Mouse (Mus musculus) MEL (cell line): Measurements from ENCODE around the gene Aldh16a1. TPM values are rescaled to one million over a fixed set of nuclear protein-coding genes. Genes with fewer than 3 reads are reported as not detected.

ENCODE experiments used
- DNase-seq: peaks from one replicate; pipeline ENCODE4 v3.0.0; 2011; ENCODE audit warnings: low read depth, low spot score
- H3K27ac ChIP-seq: 2 replicates; pipeline ENCODE4 v1.5.1; 2012; ENCODE audit warnings: low read depth, mild to moderate bottlenecking, control low read depth, low read length, moderate library complexity; ENCODE audit not compliant: control insufficient read depth
- H3K27me3 ChIP-seq, 2 experiments: fragments of 150-350 bp in 1 of 2; sonication (generic) in 1 of 2; 2 replicates each; pipeline ENCODE4 v1.6.1; 2012; ENCODE audit warnings: low read length in 2 of 2, mild to moderate bottlenecking in 2 of 2, improper control_type of control experiment in 1 of 2, moderate library complexity in 1 of 2; ENCODE audit not compliant: insufficient read depth in 2 of 2, control insufficient read depth in 1 of 2
- H3K36me3 ChIP-seq, 2 experiments: 2 replicates each; pipeline ENCODE4 v1.6.1; 2012 to 2014; ENCODE audit warnings: low read length in 2 of 2, improper control_type of control experiment in 1 of 2, inconsistent platforms in 1 of 2, mild to moderate bottlenecking in 1 of 2; ENCODE audit not compliant: insufficient read depth in 2 of 2, control insufficient read depth in 1 of 2
- H3K4me1 ChIP-seq, 2 experiments: fragments of 150-350 bp in 1 of 2; sonication (generic) in 1 of 2; 2 replicates each; pipeline ENCODE4 v1.6.1; 2012; ENCODE audit warnings: low read length in 2 of 2, improper control_type of control experiment in 1 of 2, mild to moderate bottlenecking in 1 of 2; ENCODE audit not compliant: insufficient read depth in 2 of 2, control insufficient read depth in 1 of 2
- H3K4me3 ChIP-seq, 2 experiments: fragments of 150-350 bp in 1 of 2; sonication (generic) in 1 of 2; 2 replicates each; pipeline ENCODE4 v1.5.1; 2012; ENCODE audit warnings: low read depth in 2 of 2, low read length in 2 of 2, mild to moderate bottlenecking in 2 of 2, moderate library complexity in 2 of 2, control low read depth in 1 of 2, improper control_type of control experiment in 1 of 2; ENCODE audit not compliant: control insufficient read depth in 1 of 2, insufficient read depth in 1 of 2
- H3K79me2 ChIP-seq: 2 replicates; pipeline ENCODE4 v1.6.1; 2012; ENCODE audit warnings: mild to moderate bottlenecking, low read length, moderate library complexity; ENCODE audit not compliant: control insufficient read depth, poor library complexity, insufficient read depth
- H3K9ac ChIP-seq: 2 replicates; pipeline ENCODE4 v1.6.1; 2012; ENCODE audit warnings: low read depth, mild to moderate bottlenecking, control low read depth, low read length, moderate library complexity; ENCODE audit not compliant: control insufficient read depth, poor library complexity, severe bottlenecking
- H3K9me3 ChIP-seq: fragments of 150-350 bp; sonication (generic); replicated peaks from 2 replicates; pipeline ENCODE4 v1.6.1; 2012; ENCODE audit warnings: mild to moderate bottlenecking, low read length, improper control_type of control experiment, moderate library complexity; ENCODE audit not compliant: insufficient read depth
- BHLHE40 ChIP-seq: IDR thresholded peaks from 2 replicates; pipeline ENCODE4 v1.6.1; 2012; ENCODE audit warnings: low read depth, mild to moderate bottlenecking, inconsistent platforms, low read length, improper control_type of control experiment, borderline replicate concordance
- EP300 ChIP-seq, 2 experiments: IDR thresholded peaks; 2 replicates each; pipeline ENCODE4 v1.6.1; 2011; ENCODE audit warnings: improper control_type of control experiment in 2 of 2, low read length in 2 of 2, low read depth in 1 of 2, mild to moderate bottlenecking in 1 of 2
- KAT2A ChIP-seq: conservative IDR thresholded peaks from 2 replicates; pipeline ENCODE4 v1.6.1; 2012; ENCODE audit warnings: low read depth, low read length, improper control_type of control experiment, inconsistent platforms
- MAFK ChIP-seq: IDR thresholded peaks from 2 replicates; pipeline ENCODE4 v1.6.1; 2011; ENCODE audit warnings: low read depth, mild to moderate bottlenecking, low read length, improper control_type of control experiment, borderline replicate concordance
- MAZ ChIP-seq: IDR thresholded peaks from 2 replicates; pipeline ENCODE4 v1.6.1; 2012; ENCODE audit warnings: low read depth, mild to moderate bottlenecking, inconsistent platforms, low read length, improper control_type of control experiment
- MEF2A ChIP-seq: IDR thresholded peaks from 2 replicates; pipeline ENCODE4 v1.6.1; 2014; ENCODE audit warnings: low read depth, mild to moderate bottlenecking, inconsistent platforms, low read length, improper control_type of control experiment; ENCODE audit not compliant: poor library complexity, insufficient replicate concordance, severe bottlenecking; ENCODE audit errors: extremely low read depth
- POLR2A ChIP-seq, 2 experiments: IDR thresholded peaks; 2 replicates each; pipeline ENCODE4 v1.6.1; 2011 to 2012; ENCODE audit warnings: low read length in 2 of 2, mild to moderate bottlenecking in 2 of 2, control low read depth in 1 of 2, improper control_type of control experiment in 1 of 2, low read depth in 1 of 2, moderate library complexity in 1 of 2; ENCODE audit not compliant: control insufficient read depth in 1 of 2, insufficient read depth in 1 of 2, poor library complexity in 1 of 2
- POLR2AphosphoS2 ChIP-seq: IDR thresholded peaks from 2 replicates; pipeline ENCODE4 v1.6.1; 2011; ENCODE audit warnings: low read length, improper control_type of control experiment
- RCOR1 ChIP-seq: IDR thresholded peaks from 2 replicates; pipeline ENCODE4 v1.6.1; 2012; ENCODE audit warnings: low read depth, mild to moderate bottlenecking, inconsistent platforms, low read length, improper control_type of control experiment
- SMC3 ChIP-seq: IDR thresholded peaks from 2 replicates; pipeline ENCODE4 v1.6.1; 2011; ENCODE audit warnings: low read depth, low read length, improper control_type of control experiment
- TCF12 ChIP-seq: IDR thresholded peaks from 2 replicates; pipeline ENCODE4 v1.6.1; 2014; ENCODE audit warnings: low read depth, mild to moderate bottlenecking, inconsistent platforms, low read length, improper control_type of control experiment, moderate library complexity
- USF2 ChIP-seq, 2 experiments: IDR thresholded peaks; 2 replicates each; pipeline ENCODE4 v1.6.1; 2011 to 2012; ENCODE audit warnings: improper control_type of control experiment in 2 of 2, low read length in 2 of 2, borderline replicate concordance in 1 of 2, inconsistent platforms in 1 of 2, low read depth in 1 of 2, mild to moderate bottlenecking in 1 of 2; ENCODE audit not compliant: insufficient read depth in 1 of 2
- ZMIZ1 ChIP-seq: IDR thresholded peaks from 2 replicates; pipeline ENCODE4 v1.6.1; 2012; ENCODE audit warnings: low read depth, mild to moderate bottlenecking, inconsistent platforms, low read length, improper control_type of control experiment, moderate library complexity
- ZNF384 ChIP-seq: IDR thresholded peaks from 2 replicates; pipeline ENCODE4 v1.6.1; 2012; ENCODE audit warnings: low read depth, mild to moderate bottlenecking, inconsistent platforms, low read length, improper control_type of control experiment
- polyA plus RNA-seq, 2 experiments: library from polyadenylated mRNA; stranded (reverse) in 1 of 2; unstranded in 1 of 2; fragments of >175 nt in 1 of 2; fragments of >200 nt in 1 of 2; gene quantifications; 2 replicates each; pipeline versions ENCODE4 v1.2.1 to v1.2.4; 2012; ENCODE audit warnings: low replicate concordance in 2 of 2, low read depth in 1 of 2; ENCODE audit not compliant: insufficient read length in 2 of 2, insufficient read depth in 1 of 2, missing spikeins in 1 of 2
- total RNA-seq: library from RNA; depleted of rRNA; stranded (reverse); fragments of 300-350 nt; gene quantifications from 2 replicates; pipeline ENCODE4 v1.2.3, GENCODE M21; 2012

Aldh16a1 gene
- total and polyA plus RNA-seq, 3 experiments: 33.9 to 61.6 TPM; not detected in 1

GRCm38 (mm10) chr7:45141914-45142313 is 12.5 kb downstream of the Aldh16a1 start:
- Histone ChIP-seq H3K36me3 (peaks cover 0 to 11% of the 10 kb centered on the region in 2 experiments; a peak in 2 of 4 replicates), H3K4me3 (no peak overlapping the region), H3K27ac (no peak overlapping the region)
- TF ChIP-seq POLR2AphosphoS2 (no peak), MEF2A (no peak), EP300 (IDR thresholded peaks at IDR 0.05; ENCODE audit: low read depth in 1 of 2, low read length in 2 of 2) (no peak), KAT2A (no peak), SMC3 (no peak), ZMIZ1 (no peak), ZNF384 (no peak), RCOR1 (no peak), USF2 (IDR thresholded peaks at IDR 0.05; ENCODE audit: borderline replicate concordance in 1 of 2, insufficient read depth in 1 of 2, low read depth in 1 of 2, low read length in 2 of 2) (no peak), POLR2A (IDR thresholded peaks at IDR 0.05; ENCODE audit: control insufficient read depth in 1 of 2, insufficient read depth in 1 of 2, low read depth in 1 of 2, low read length in 2 of 2, poor library complexity in 1 of 2) (no peak)
- TF ChIP-seq, all 39 proteins: peak for 0
- Histone ChIP-seq H3K9ac (no peak overlapping the region), H3K9me3 (no peaks in the 10 kb centered on the region), H3K79me2 (no peaks in the 10 kb centered on the region), H3K4me1 (peaks cover 11 to 17% of the 10 kb centered on the region in 2 experiments), H3K27me3 (no peaks in the 10 kb centered on the region)
- DNase-seq: no peak

- H3K9me3 ChIP-seq: no peaks in the 10 kb centered on the region
- H3K27me3 ChIP-seq: no peaks in the 10 kb centered on the region
- no peak overlapping the region for H3K4me3 ChIP-seq
- DNase-seq: no peak
- H3K27ac ChIP-seq: no peak overlapping the region
- H3K36me3 ChIP-seq: peaks cover 0 to 14% of the 10 kb centered on the region in 2 experiments; a peak in 2 of 4 replicates
- peaks cover 11 to 22% of the 10 kb centered on the region in 2 experiments for H3K4me1 ChIP-seq
- no peak for TF ChIP-seq MAZ
- no peak for TF ChIP-seq BHLHE40
- no peak for TF ChIP-seq TCF12
- TF ChIP-seq MAFK: no peak
- no peaks in the 10 kb centered on the region; the same call in 1 of the 2 replicates for H3K79me2 ChIP-seq
- H3K9ac ChIP-seq: no peak overlapping the region
These were observed 13.1 kb downstream of the Aldh16a1 start for GRCm38 (mm10) chr7:45141319-45141718.
